Mouse (Mus musculus) bone marrow, adult 2 months (tissue): Measurements from ENCODE around the gene Ust.

Experiments
- CTCF ChIP-seq: fragments of 200-500 bp; IDR thresholded peaks from 2 replicates; pipeline ENCODE4 v1.5.1; 2011; ENCODE audit warnings: low read length, control low read depth; ENCODE audit not compliant: control insufficient read depth, insufficient read depth
- POLR2A ChIP-seq: fragments of 200-500 bp; IDR thresholded peaks from 2 replicates; pipeline ENCODE4 v1.6.1; 2011; ENCODE audit warnings: low read depth, mild to moderate bottlenecking, control low read depth, low read length, borderline replicate concordance; ENCODE audit not compliant: control insufficient read depth

- TF ChIP-seq CTCF, result no peak
- no peak for TF ChIP-seq POLR2A
Measured at GRCm38 (mm10) chr10:8330958-8331357, 187.7 kb downstream of the Ust start.
